Mouse (Mus musculus): Measurements from ENCODE around the gene Grin3b. TPM values are rescaled to one million over a fixed set of nuclear protein-coding genes. Genes with fewer than 3 reads are reported as not detected.

Gene Grin3b
- total RNA-seq, 2 experiments from 2014 or later, result not detected

GRCm38 (mm10) chr10:80017361-80017760 is 46.8 kb downstream of the Grin3b start:
- DNase-seq, result peak; percentile 35 to 72

GRCm38 (mm10) chr10:80017771-80018170 is 47.3 kb downstream of the Grin3b start:
- no peak for DNase-seq

- DNase-seq, result peak in 1 of 2 experiments; percentile 53
Measured at GRCm38 (mm10) chr10:80018739-80019297, 48.3 kb downstream of the Grin3b start.

- DNase-seq, result no peak
Measured at GRCm38 (mm10) chr10:80019471-80020131, 49.1 kb downstream of the Grin3b start.

GRCm38 (mm10) chr10:80020191-80020590 is 49.7 kb downstream of the Grin3b start:
- no peak for DNase-seq

- no peak for DNase-seq
Measured at GRCm38 (mm10) chr10:80020603-80021319, 50.2 kb downstream of the Grin3b start.

- DNase-seq, result no peak
Measured at GRCm38 (mm10) chr10:80021320-80021641, 50.8 kb downstream of the Grin3b start.

GRCm38 (mm10) chr10:80022164-80022563 is 51.6 kb downstream of the Grin3b start:
- DNase-seq, result no peak

GRCm38 (mm10) chr10:80022806-80023205 is 52.3 kb downstream of the Grin3b start:
- DNase-seq, result no peak

GRCm38 (mm10) chr10:80023758-80024157 is 53.2 kb downstream of the Grin3b start:
- no peak for DNase-seq

GRCm38 (mm10) chr10:80024229-80025043 is 53.9 kb downstream of the Grin3b start:
- DNase-seq, result no peak

GRCm38 (mm10) chr10:80025044-80025347 is 54.5 kb downstream of the Grin3b start:
- no peak for DNase-seq

- DNase-seq, result no peak
Measured at GRCm38 (mm10) chr10:80025463-80025862, 54.9 kb downstream of the Grin3b start.

GRCm38 (mm10) chr10:80025889-80026288 is 55.4 kb downstream of the Grin3b start:
- no peak for DNase-seq

Other genes with a start within 250 kb of the Grin3b start
- 10 to 100 TPM; 51.1 to 58.0 TPM for gene Polrmt, start 224.1 kb upstream of the Grin3b start, total RNA-seq (2021)
- gene Fgf22, start 215.6 kb upstream of the Grin3b start, total RNA-seq (2021), result not detected
- gene Rnf126, start 203.8 kb upstream of the Grin3b start, total RNA-seq (2021), result 10 to 100 TPM; 53.0 to 55.2 TPM
- gene Fstl3, start 193.4 kb upstream of the Grin3b start, total RNA-seq (2021), result 10 to 100 TPM; 11.3 to 22.9 TPM
- not detected for gene Prss57, start 179.8 kb upstream of the Grin3b start, total RNA-seq (2021)
- gene Palm, start 177.1 kb upstream of the Grin3b start, total RNA-seq (2021), result 10 to 100 TPM; 75.4 to 93.7 TPM
- under 1 TPM in 1 of 2 experiments, not detected in 1; 0.43 TPM for gene Misp, start 149.7 kb upstream of the Grin3b start, total RNA-seq (2021)
- gene Ptbp1, start 116.3 kb upstream of the Grin3b start, total RNA-seq (2021), result 100 to 1,000 TPM; 257 to 299 TPM
- under 1 TPM; 0.50 to 0.56 TPM for gene Prtn3, start 96.2 kb upstream of the Grin3b start, total RNA-seq (2021)
- under 1 TPM; 0.16 to 0.50 TPM for gene Plppr3, start 96.1 kb upstream of the Grin3b start, total RNA-seq (2021)
- under 1 TPM; 0.30 to 0.33 TPM for gene Elane, start 84.5 kb upstream of the Grin3b start, total RNA-seq (2021)
- gene Cfd, start 79.9 kb upstream of the Grin3b start, total RNA-seq (2021), result 1,000 to 10,000 TPM; 1,484 to 1,596 TPM
- gene Med16, start 61.8 kb upstream of the Grin3b start, total RNA-seq (2021), result 10 to 100 TPM; 39.7 to 50.6 TPM
- gene Gm26602, start 59.9 kb upstream of the Grin3b start, total RNA-seq (2021), result not detected
- 1 to 10 TPM; 1.2 to 1.3 TPM for gene Kiss1r, start 53.7 kb upstream of the Grin3b start, total RNA-seq (2021)
- gene R3hdm4, start 49.5 kb upstream of the Grin3b start, total RNA-seq (2021), result 100 to 1,000 TPM; 104 to 118 TPM
- 1 to 10 TPM; 3.0 to 4.1 TPM for gene Arid3a, start 43.7 kb upstream of the Grin3b start, total RNA-seq (2021)
- gene Wdr18, start 10.6 kb upstream of the Grin3b start, total RNA-seq (2021), result 10 to 100 TPM; 37.8 to 48.9 TPM
- 100 to 1,000 TPM; 144 to 146 TPM for gene Tmem259, start 13.6 kb downstream of the Grin3b start, total RNA-seq (2021)
- 10 to 100 TPM; 30.2 to 42.9 TPM for gene Cnn2, start 17.9 kb downstream of the Grin3b start, total RNA-seq (2021)
- gene Abca7, start 25.8 kb downstream of the Grin3b start, total RNA-seq (2021), result 10 to 100 TPM; 20.2 to 20.3 TPM
- gene Arhgap45, start 45.9 kb downstream of the Grin3b start, total RNA-seq (2021), result 1 to 10 TPM; 4.5 to 5.4 TPM
- 100 to 1,000 TPM in 1 of 2 experiments, 10 to 100 TPM in 1; 92.8 to 108 TPM for gene Polr2e, start 69.1 kb downstream of the Grin3b start, total RNA-seq (2021)
- 1,000 to 10,000 TPM; 1,198 to 1,301 TPM for gene Gpx4, start 76.5 kb downstream of the Grin3b start, total RNA-seq (2021)
- 10 to 100 TPM; 49.3 to 51.3 TPM for gene Sbno2, start 134.9 kb downstream of the Grin3b start, total RNA-seq (2021)
- 100 to 1,000 TPM; 146 to 149 TPM for gene Stk11, start 145.1 kb downstream of the Grin3b start, total RNA-seq (2021)
- 100 to 1,000 TPM; 561 to 735 TPM for gene Atp5d, start 167.9 kb downstream of the Grin3b start, total RNA-seq (2021)
- gene Cbarp, start 170.1 kb downstream of the Grin3b start, total RNA-seq (2021), result 100 to 1,000 TPM in 1 of 2 experiments, 10 to 100 TPM in 1; 57.5 to 205 TPM
- gene Midn, start 177.6 kb downstream of the Grin3b start, total RNA-seq (2021), result 100 to 1,000 TPM; 104 to 188 TPM
- gene Cirbp, start 195.3 kb downstream of the Grin3b start, total RNA-seq (2021), result 100 to 1,000 TPM in 1 of 2 experiments, 10 to 100 TPM in 1; 35.0 to 104 TPM
- gene 1600002K03Rik, start 202.2 kb downstream of the Grin3b start, total RNA-seq (2021), result 10 to 100 TPM; 16.8 to 19.1 TPM
- 1 to 10 TPM; 2.4 to 3.2 TPM for gene Efna2, start 208.8 kb downstream of the Grin3b start, total RNA-seq (2021)